Mouse (Mus musculus) heart, adult 18-20 months (tissue): ENCODE measurements around the gene Hist1h2bj. TPM values are rescaled to one million over a fixed set of nuclear protein-coding genes. Genes with fewer than 3 reads are reported as not detected.
"Not testable (repeated sequence)": the region's sequence is repeated elsewhere in the genome, so short reads cannot be mapped to it uniquely, and the experiment has no call there.

ENCODE experiments used
- DNase-seq, 2 experiments: peaks; one replicate each; pipeline ENCODE4 v3.0.0; 2021 to 2022; ENCODE audit warnings: mixed read lengths in 1 of 2
- total RNA-seq, 2 experiments: library from RNA; stranded (reverse); gene quantifications; 2 replicates each; pipeline ENCODE4 v1.2.3; 2021

Gene Hist1h2bj
- total RNA-seq, 2 experiments from 2014 or later: 2.8 to 6.2 TPM

- DNase-seq: no peak
These were observed 3.0 kb upstream of the Hist1h2bj start for GRCm38 (mm10) chr13:22039951-22040463.

GRCm38 (mm10) chr13:22040464-22041141 is 2.4 kb upstream of the Hist1h2bj start:
- DNase-seq: no peak

GRCm38 (mm10) chr13:22041142-22041536 is 1.9 kb upstream of the Hist1h2bj start, which contains the start of gene Hist1h4i:
TSS of gene Hist1h4i (minus strand) at chr13:22041362.
- DNase-seq: peak; percentile 96 to 98

- DNase-seq: no peak
These were observed 1.1 kb upstream of the Hist1h2bj start for GRCm38 (mm10) chr13:22041651-22042567.

- DNase-seq: peak in 1 of 2 experiments; percentile 54
These were observed 753 bp downstream of the Hist1h2bj start for GRCm38 (mm10) chr13:22043503-22044431.

GRCm38 (mm10) chr13:22044432-22045155 is 1.6 kb downstream of the Hist1h2bj start:
- DNase-seq: no peak

GRCm38 (mm10) chr13:22045311-22045710 is 2.3 kb downstream of the Hist1h2bj start:
- DNase-seq: no peak

GRCm38 (mm10) chr13:22049041-22049440 is 6.0 kb downstream of the Hist1h2bj start:
- DNase-seq: no peak

GRCm38 (mm10) chr13:22049737-22050440 is 6.9 kb downstream of the Hist1h2bj start:
- DNase-seq: no peak

- peak; percentile 91 to 93 for DNase-seq
These were observed 7.8 kb downstream of the Hist1h2bj start for GRCm38 (mm10) chr13:22050591-22051522.

- DNase-seq: no peak
These were observed 8.5 kb downstream of the Hist1h2bj start for GRCm38 (mm10) chr13:22051523-22051859.

- no peak for DNase-seq
These were observed 10.7 kb downstream of the Hist1h2bj start for GRCm38 (mm10) chr13:22053754-22054153.

GRCm38 (mm10) chr13:22061422-22061821 is 18.4 kb downstream of the Hist1h2bj start:
- no peak for DNase-seq

- DNase-seq: no peak
These were observed 20.5 kb downstream of the Hist1h2bj start for GRCm38 (mm10) chr13:22063468-22063867.

GRCm38 (mm10) chr13:22084140-22084539 is 41.1 kb downstream of the Hist1h2bj start, which contains the start of gene Vmn1r188:
TSS of gene Vmn1r188 (plus strand) at chr13:22084440.
- not testable (repeated sequence) for DNase-seq
